Mouse (Mus musculus): Measurements from ENCODE around the gene Katnal1. TPM values are rescaled to one million over a fixed set of nuclear protein-coding genes. Genes with fewer than 3 reads are reported as not detected.

Katnal1 gene
- polyA plus RNA-seq, 1 experiment, result 5.6 TPM

- WGBS, result 19% methylated on average over 23 of the region's 23 CpGs
- Histone ChIP-seq H3K4me1 (replicated peaks; ENCODE audit: control insufficient read depth, insufficient read depth, low read length) (peaks cover 9% of the 10 kb centered on the region), H3K4me3 (ENCODE audit: control insufficient read depth, insufficient read depth, low read length) (peak overlapping the region; percentile 23), H3K27ac (ENCODE audit: control insufficient read depth, insufficient read depth, low read length) (no peak overlapping the region), H3K27me3 (ENCODE audit: control insufficient read depth, insufficient read depth, low read length) (no peaks in the 10 kb centered on the region; the same call in 1 of the 2 replicates), H3K36me3 (ENCODE audit: control insufficient read depth, insufficient read depth, low read length) (no peaks in the 10 kb centered on the region)
- TF ChIP-seq CTCF (IDR thresholded peaks at IDR 0.05; ENCODE audit: borderline replicate concordance, control insufficient read depth, extremely low read depth, insufficient read depth, low read length, poor library complexity), result peak; percentile 92
- TF ChIP-seq POLR2A (IDR thresholded peaks at IDR 0.05; ENCODE audit: control insufficient read depth, extremely low read depth, insufficient read depth, low read length, poor library complexity), result no peak
- peak; percentile 81 for DNase-seq
These were observed 97.4 kb downstream of the Katnal1 start for GRCm38 (mm10) chr5:148831596-148832257.

GRCm38 (mm10) chr5:148831141-148831547 is 98.0 kb downstream of the Katnal1 start:
- TF ChIP-seq POLR2A (IDR thresholded peaks at IDR 0.05; ENCODE audit: control insufficient read depth, extremely low read depth, insufficient read depth, low read length, poor library complexity) (no peak), CTCF (IDR thresholded peaks at IDR 0.05; ENCODE audit: borderline replicate concordance, control insufficient read depth, extremely low read depth, insufficient read depth, low read length, poor library complexity) (no peak)
- H3K27me3 ChIP-seq (ENCODE audit: control insufficient read depth, insufficient read depth, low read length), result no peaks in the 10 kb centered on the region; the same call in 1 of the 2 replicates
- WGBS, result 20% methylated on average over 9 of the region's 9 CpGs

DNA sequence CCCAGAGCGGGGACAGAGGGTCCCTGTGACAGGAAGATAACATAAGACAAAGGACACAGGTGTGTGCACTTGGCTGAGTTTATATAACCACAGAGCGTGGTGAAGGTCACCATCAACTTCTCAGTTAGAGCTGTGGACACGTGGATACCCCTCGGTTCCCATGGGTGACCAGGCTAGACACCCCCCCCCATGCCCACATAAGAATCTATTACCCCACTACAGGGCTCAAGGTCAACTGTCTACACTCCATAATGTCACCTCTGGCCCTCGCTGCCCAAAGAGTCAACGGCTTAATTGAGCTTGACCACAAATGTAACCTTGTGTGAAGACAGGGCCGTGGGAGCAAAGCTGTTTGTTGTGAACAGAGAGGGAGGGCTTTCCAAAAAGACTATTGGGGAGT is 103.4 kb downstream of the Katnal1 start:
- 38% methylated on average over 7 of the region's 7 CpGs for WGBS
- no peak for TF ChIP-seq POLR2A (IDR thresholded peaks at IDR 0.05; ENCODE audit: control insufficient read depth, extremely low read depth, insufficient read depth, low read length, poor library complexity)
- TF ChIP-seq CTCF (IDR thresholded peaks at IDR 0.05; ENCODE audit: borderline replicate concordance, control insufficient read depth, extremely low read depth, insufficient read depth, low read length, poor library complexity), result no peak
- H3K4me1 ChIP-seq (replicated peaks; ENCODE audit: control insufficient read depth, insufficient read depth, low read length), result no peaks in the 10 kb centered on the region
- DNase-seq, result no peak
- no peak overlapping the region for H3K4me3 ChIP-seq (ENCODE audit: control insufficient read depth, insufficient read depth, low read length)
- H3K36me3 ChIP-seq (ENCODE audit: control insufficient read depth, insufficient read depth, low read length), result no peaks in the 10 kb centered on the region
- no peak overlapping the region for H3K27ac ChIP-seq (ENCODE audit: control insufficient read depth, insufficient read depth, low read length)
- H3K27me3 ChIP-seq (ENCODE audit: control insufficient read depth, insufficient read depth, low read length), result no peaks in the 10 kb centered on the region

More at GRCm38 (mm10) chr5:148831141-148831547, 98.0 kb downstream of the Katnal1 start:
- no peaks in the 10 kb centered on the region for H3K36me3 ChIP-seq (ENCODE audit: control insufficient read depth, insufficient read depth, low read length)
- no peak overlapping the region for H3K27ac ChIP-seq (ENCODE audit: control insufficient read depth, insufficient read depth, low read length)
- H3K4me1 ChIP-seq (replicated peaks; ENCODE audit: control insufficient read depth, insufficient read depth, low read length), result peaks cover 9% of the 10 kb centered on the region
- H3K4me3 ChIP-seq (ENCODE audit: control insufficient read depth, insufficient read depth, low read length), result peak overlapping the region; percentile 23
- no peak for DNase-seq

DNA sequence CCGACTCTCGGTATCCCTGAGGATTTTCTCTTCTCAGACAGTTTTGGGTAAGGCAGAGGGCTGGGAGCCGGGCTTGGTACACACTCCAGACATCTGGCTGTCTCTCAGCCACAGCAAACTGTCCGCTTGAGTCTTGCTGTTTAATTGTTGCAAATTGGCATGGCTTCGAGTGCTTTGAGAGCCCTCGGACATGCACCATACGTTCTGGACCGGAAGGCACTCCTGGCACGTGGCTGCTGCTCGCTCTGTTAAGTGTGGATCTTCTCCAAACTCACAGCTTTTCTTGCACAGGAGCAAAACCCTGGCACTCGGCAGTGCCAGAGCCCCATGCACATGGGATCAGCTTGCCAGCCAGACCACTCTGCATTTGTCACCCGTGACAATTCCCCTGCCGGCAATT is 106.3 kb downstream of the Katnal1 start:
- 95% methylated on average over 13 of the region's 13 CpGs for WGBS
- no peak for TF ChIP-seq POLR2A (IDR thresholded peaks at IDR 0.05; ENCODE audit: control insufficient read depth, extremely low read depth, insufficient read depth, low read length, poor library complexity)
- TF ChIP-seq CTCF (IDR thresholded peaks at IDR 0.05; ENCODE audit: borderline replicate concordance, control insufficient read depth, extremely low read depth, insufficient read depth, low read length, poor library complexity), result no peak
- peaks cover 16% of the 10 kb centered on the region for H3K4me1 ChIP-seq (replicated peaks; ENCODE audit: control insufficient read depth, insufficient read depth, low read length)
- no peak overlapping the region for H3K27ac ChIP-seq (ENCODE audit: control insufficient read depth, insufficient read depth, low read length)
- H3K4me3 ChIP-seq (ENCODE audit: control insufficient read depth, insufficient read depth, low read length), result no peak overlapping the region
- no peak for DNase-seq
- no peaks in the 10 kb centered on the region for H3K36me3 ChIP-seq (ENCODE audit: control insufficient read depth, insufficient read depth, low read length)
- H3K27me3 ChIP-seq (ENCODE audit: control insufficient read depth, insufficient read depth, low read length), result no peaks in the 10 kb centered on the region

Other genes with a start within 250 kb of the Katnal1 start
- not detected in 2 replicates for gene Gm42791, start 65.8 kb upstream of the Katnal1 start, polyA plus RNA-seq (2012; rRNA removed)